Mouse (Mus musculus) layer of hippocampus, postnatal 10 days (tissue): ENCODE data around the gene Zfp64. TPM values are rescaled to one million over a fixed set of nuclear protein-coding genes. Genes with fewer than 3 reads are reported as not detected.
A peak's percentile ranks its signal among the peaks of the same experiment; 100 is the strongest.
"Not testable (repeated sequence)": the region's sequence is repeated elsewhere in the genome, so short reads cannot be mapped to it uniquely, and the experiment has no call there.

Experiments
- DNase-seq, 2 experiments: peaks; one replicate each; pipeline ENCODE4 v3.0.0; 2021; ENCODE audit warnings: low spot score in 2 of 2
- total RNA-seq, 2 experiments: library from RNA; stranded (reverse); gene quantifications; 2 replicates each; pipeline ENCODE4 v1.2.3; 2021

Gene Zfp64
- total RNA-seq, 2 experiments from 2014 or later, result 19.3 to 19.8 TPM

GRCm38 (mm10) chr2:168854777-168855176 lies 100.6 kb downstream of the Zfp64 start:
- DNase-seq, result no peak

GRCm38 (mm10) chr2:168853869-168854268 lies 101.5 kb downstream of the Zfp64 start:
- not testable (repeated sequence) for DNase-seq

GRCm38 (mm10) chr2:168851545-168851944 lies 103.8 kb downstream of the Zfp64 start:
- no peak for DNase-seq

- peak in 1 of 2 experiments; percentile 20 for DNase-seq
These were observed 106.8 kb downstream of the Zfp64 start for GRCm38 (mm10) chr2:168848553-168848952.

GRCm38 (mm10) chr2:168846180-168846720 lies 109.1 kb downstream of the Zfp64 start:
- no peak for DNase-seq

Other genes starting within 250 kb of the Zfp64 start
- 100 to 1,000 TPM; 426 to 444 TPM for gene Atp9a, start 213.2 kb downstream of the Zfp64 start, total RNA-seq
- gene Sall4, start 187.6 kb downstream of the Zfp64 start, total RNA-seq, result under 1 TPM; 0.13 to 0.23 TPM